Mouse (Mus musculus) liver, postnatal 0 days (tissue): ENCODE measurements around the gene Bbs9. TPM values are rescaled to one million over a fixed set of nuclear protein-coding genes. Genes with fewer than 3 reads are reported as not detected.

Experiments used
- ATAC-seq: fragments of 200-750 bp; cut with Nextera tagmentation; 2 replicates; pipeline ENCODE4 v1.8.0; 2017; ENCODE audit warnings: mild to moderate bottlenecking, moderate library complexity
- DNase-seq: peaks from one replicate; pipeline ENCODE4 v3.0.0-alpha.2; 2016
- H3K27ac ChIP-seq: fragments of 300-500 bp; sonication (generic); 2 replicates; pipeline ENCODE4 v1.5.1; 2014; ENCODE audit warnings: antibody characterized with exemption, moderate library complexity, mild to moderate bottlenecking, low read depth
- H3K27me3 ChIP-seq: fragments of 300-500 bp; sonication (generic); 2 replicates; pipeline ENCODE4 v1.6.1; 2014; ENCODE audit warnings: low read length, control low read depth, mixed read lengths; ENCODE audit not compliant: insufficient read depth
- H3K36me3 ChIP-seq: fragments of 300-500 bp; sonication (generic); replicated peaks from 2 replicates; pipeline ENCODE4 v1.6.1; 2014; ENCODE audit warnings: mild to moderate bottlenecking, control low read depth, low read length, moderate library complexity, mixed read lengths; ENCODE audit not compliant: insufficient read depth
- H3K4me1 ChIP-seq: fragments of 300-500 bp; sonication (generic); 2 replicates; pipeline ENCODE4 v1.6.1; 2014; ENCODE audit warnings: antibody characterized with exemption, mild to moderate bottlenecking, control low read depth; ENCODE audit not compliant: insufficient read depth
- H3K4me2 ChIP-seq: fragments of 300-500 bp; sonication (generic); 2 replicates; pipeline ENCODE4 v1.6.1; 2014; ENCODE audit warnings: low read depth, mild to moderate bottlenecking, low read length, moderate library complexity, mixed read lengths
- H3K4me3 ChIP-seq: fragments of 300-500 bp; sonication (generic); 2 replicates; pipeline ENCODE4 v1.5.1; 2014; ENCODE audit warnings: low read depth, low read length
- H3K9ac ChIP-seq: fragments of 300-500 bp; sonication (generic); replicated peaks from 2 replicates; pipeline ENCODE4 v1.6.1; 2014; ENCODE audit warnings: mild to moderate bottlenecking, moderate library complexity
- H3K9me3 ChIP-seq: fragments of 300-500 bp; sonication (generic); 2 replicates; pipeline ENCODE4 v1.6.1; 2016; ENCODE audit warnings: mild to moderate bottlenecking, control low read depth, low read length, mixed read lengths
- CTCF ChIP-seq: sonication (generic); IDR thresholded peaks from 2 replicates; pipeline ENCODE4 v1.5.1; 2016; ENCODE audit warnings: antibody characterized with exemption, low read depth
- EP300 ChIP-seq: IDR thresholded peaks from 2 replicates; pipeline ENCODE4 v1.6.1; 2016; ENCODE audit warnings: antibody characterized with exemption, low read depth, mild to moderate bottlenecking
- WGBS: fragments of 180-500 bp; shearing (Covaris S2); extraction: QIAGEN DNeasy Blood & Tissue Kit; methylation state at CpG from one replicate; pipeline ENCODE4 v1.1.7; 2014; ENCODE audit not compliant: insufficient replicate concordance; 5-methylcytosine and 5-hydroxymethylcytosine counted together
- polyA plus RNA-seq: library from polyadenylated mRNA; unstranded; fragments of >200 nt; fragmentation: Nextera tagmentation; extraction: Ambion mirVana; gene quantifications from 2 replicates; pipeline ENCODE4 v1.2.1, GENCODE M21; 2015

Bbs9 gene
- polyA plus RNA-seq, 1 experiment from 2014 or later: 1.8 TPM

DNA sequence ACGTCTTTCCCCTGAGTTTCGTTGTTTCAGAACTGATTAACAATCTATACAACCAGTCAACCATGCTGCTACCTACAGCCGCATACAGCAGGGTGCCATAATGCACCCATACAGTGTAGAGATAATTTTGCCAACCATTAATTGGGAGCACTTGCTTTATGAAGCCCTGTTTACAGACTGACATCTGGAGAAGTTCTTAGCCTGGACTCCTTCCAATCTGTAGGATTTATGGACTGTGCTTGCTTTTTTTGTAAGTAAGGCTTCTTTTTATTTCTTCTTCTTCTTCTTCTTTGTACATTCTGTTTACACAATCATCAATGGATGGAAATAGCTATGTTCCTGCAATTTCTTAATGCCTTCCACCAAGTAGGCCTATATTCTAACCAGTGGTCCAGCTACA is 395.1 kb downstream of the Bbs9 start:
- Histone ChIP-seq H3K9ac (no peak overlapping the region), H3K4me3 (no peak overlapping the region), H3K36me3 (no peaks in the 10 kb centered on the region), H3K4me2 (no peak overlapping the region), H3K27ac (no peak overlapping the region), H3K27me3 (no peaks in the 10 kb centered on the region), H3K4me1 (no peaks in the 10 kb centered on the region), H3K9me3 (no peaks in the 10 kb centered on the region)
- TF ChIP-seq EP300 (no peak), CTCF (no peak)
- no peak for ATAC-seq
- 82% methylated on average over 3 of the region's 3 CpGs for WGBS
- DNase-seq: no peak

DNA sequence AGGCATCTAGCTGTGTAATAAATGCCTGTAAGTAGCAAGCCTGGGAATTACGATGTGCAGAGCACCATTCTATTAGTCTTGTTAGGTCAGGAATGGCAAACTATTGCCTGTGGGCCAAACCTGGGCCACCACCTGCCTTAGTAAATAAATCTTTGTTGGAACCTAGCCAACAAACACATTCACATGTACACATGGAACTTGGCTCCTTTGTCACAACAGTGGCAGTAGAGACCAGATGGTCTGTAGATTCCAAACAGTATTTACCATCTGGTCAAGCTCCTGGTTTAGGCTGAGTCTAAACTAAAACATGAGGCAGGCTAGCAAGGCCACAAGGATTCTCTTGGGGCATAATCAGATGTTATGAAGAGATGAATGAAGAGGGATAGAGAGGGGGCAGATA is 399.7 kb downstream of the Bbs9 start:
- no peak overlapping the region for H3K27ac ChIP-seq
- WGBS: 83% methylated on average over 1 of the region's 1 CpGs

DNA sequence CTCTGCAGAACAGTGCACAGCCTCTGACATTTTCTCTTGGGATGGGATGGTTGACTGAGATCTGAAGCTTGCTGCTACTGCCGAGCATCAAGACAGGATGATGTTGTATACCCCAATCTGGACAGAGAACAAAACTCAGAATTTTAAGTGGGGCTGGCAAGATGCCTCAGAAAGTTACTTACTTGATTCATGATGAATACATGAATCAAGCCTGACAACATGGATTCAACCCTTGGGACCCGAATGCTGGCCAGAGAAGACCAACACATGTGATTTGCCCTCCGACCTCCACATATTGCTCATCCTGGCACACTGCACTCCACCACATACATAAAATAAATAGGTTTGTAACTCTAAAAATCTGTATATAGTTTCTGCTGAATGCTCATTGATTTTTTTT is 403.8 kb downstream of the Bbs9 start:
- no peak for TF ChIP-seq EP300
- no peak for TF ChIP-seq CTCF
- ATAC-seq (no peak), DNase-seq (no peak)
- Histone ChIP-seq H3K4me3 (no peak overlapping the region), H3K4me2 (no peak overlapping the region), H3K36me3 (no peaks in the 10 kb centered on the region), H3K27ac (no peak overlapping the region), H3K9ac (no peak overlapping the region), H3K9me3 (no peaks in the 10 kb centered on the region), H3K4me1 (no peaks in the 10 kb centered on the region), H3K27me3 (no peaks in the 10 kb centered on the region)
- 80% methylated on average over 3 of the region's 3 CpGs for WGBS

More for the DNA sequence above, 399.7 kb downstream of the Bbs9 start:
- Histone ChIP-seq H3K4me2 (no peak overlapping the region), H3K36me3 (no peaks in the 10 kb centered on the region), H3K9ac (no peak overlapping the region), H3K4me3 (no peak overlapping the region), H3K4me1 (no peaks in the 10 kb centered on the region), H3K9me3 (no peaks in the 10 kb centered on the region), H3K27me3 (no peaks in the 10 kb centered on the region)
- TF ChIP-seq EP300: no peak
- TF ChIP-seq CTCF: no peak
- ATAC-seq: no peak
- DNase-seq: no peak

DNA sequence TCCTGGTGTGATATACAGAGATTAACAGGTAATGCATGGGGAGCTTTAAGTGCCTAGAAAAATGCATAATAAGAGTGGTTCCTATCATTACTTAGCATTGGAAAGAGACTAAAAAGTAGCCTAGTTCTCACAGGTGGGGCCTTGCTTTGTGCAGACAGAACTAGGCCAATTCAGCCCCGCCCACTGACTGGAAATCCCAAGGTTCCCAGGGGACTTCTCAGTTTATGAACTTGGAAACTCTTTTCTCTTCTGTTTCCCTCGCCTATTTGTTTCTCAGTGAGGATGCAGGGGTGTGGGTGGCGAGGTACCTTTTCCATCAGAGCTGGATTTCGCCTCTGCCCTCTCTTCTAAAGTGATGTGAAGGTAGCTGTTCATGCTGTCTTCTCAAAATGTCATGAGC is 410.8 kb downstream of the Bbs9 start:
- H3K36me3 ChIP-seq: no peaks in the 10 kb centered on the region
- H3K9ac ChIP-seq: no peak overlapping the region
- 59% methylated on average over 4 of the region's 4 CpGs for WGBS
- H3K27ac ChIP-seq: no peak overlapping the region
- no peak overlapping the region for H3K4me3 ChIP-seq
- H3K4me1 ChIP-seq: no peaks in the 10 kb centered on the region
- H3K4me2 ChIP-seq: no peak overlapping the region
- ATAC-seq (no peak), DNase-seq (no peak)
- no peaks in the 10 kb centered on the region for H3K9me3 ChIP-seq
- H3K27me3 ChIP-seq: no peaks in the 10 kb centered on the region
- TF ChIP-seq CTCF (no peak), EP300 (no peak)

DNA sequence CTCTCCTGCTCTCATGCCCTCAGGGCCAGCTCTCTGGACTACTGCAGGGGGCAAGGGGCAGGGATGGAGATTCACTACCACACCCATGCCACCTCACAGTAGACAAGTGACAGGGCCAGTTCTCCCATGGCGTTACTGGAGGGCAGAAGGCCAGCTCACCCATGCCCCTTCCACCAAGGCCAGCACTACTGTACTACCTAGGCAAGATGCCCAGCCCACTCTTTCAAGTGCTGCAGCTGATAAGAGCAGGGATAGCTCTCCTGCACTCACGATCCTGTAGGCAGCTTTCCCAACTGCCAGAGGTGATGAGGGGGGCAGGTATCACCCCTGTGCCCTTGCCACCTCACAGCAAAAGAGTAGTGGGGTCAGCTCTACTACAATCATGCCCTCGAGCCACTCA is 429.9 kb downstream of the Bbs9 start:
- Histone ChIP-seq H3K4me3 (no peak overlapping the region), H3K9ac (no peak overlapping the region), H3K4me1 (no peaks in the 10 kb centered on the region), H3K9me3 (no peaks in the 10 kb centered on the region), H3K27me3 (no peaks in the 10 kb centered on the region), H3K4me2 (no peak overlapping the region), H3K27ac (no peak overlapping the region), H3K36me3 (no peaks in the 10 kb centered on the region)
- ATAC-seq (no peak), DNase-seq (no peak)
- TF ChIP-seq CTCF (no peak), EP300 (no peak)
- WGBS: 54% methylated on average over 3 of the region's 3 CpGs

DNA sequence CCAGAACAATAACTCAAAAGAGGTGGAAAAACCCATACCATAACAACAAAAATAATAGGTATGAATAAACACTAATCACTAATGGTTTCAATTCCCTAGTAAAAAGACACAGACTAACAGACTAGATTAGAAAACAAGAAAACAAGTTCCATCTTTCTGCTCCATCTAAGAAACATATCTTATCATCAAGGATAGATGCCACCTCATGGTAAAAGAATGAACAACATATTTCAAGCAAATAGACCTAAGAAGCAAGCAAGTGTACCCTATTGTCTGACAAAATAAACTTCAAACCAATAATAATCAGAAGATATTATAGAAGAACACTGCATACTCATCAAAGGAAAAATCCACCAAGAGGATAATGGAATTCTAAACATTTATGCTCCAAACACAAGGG is 441.3 kb downstream of the Bbs9 start:
- no peak overlapping the region for H3K4me2 ChIP-seq
- no peak overlapping the region for H3K4me3 ChIP-seq
- no peaks in the 10 kb centered on the region for H3K9me3 ChIP-seq
- DNase-seq (no peak), ATAC-seq (no peak)
- no peaks in the 10 kb centered on the region for H3K4me1 ChIP-seq
- no peak overlapping the region for H3K9ac ChIP-seq
- H3K36me3 ChIP-seq: no peaks in the 10 kb centered on the region
- no peak for TF ChIP-seq EP300
- TF ChIP-seq CTCF: no peak
- no peaks in the 10 kb centered on the region for H3K27me3 ChIP-seq
- H3K27ac ChIP-seq: no peak overlapping the region

DNA sequence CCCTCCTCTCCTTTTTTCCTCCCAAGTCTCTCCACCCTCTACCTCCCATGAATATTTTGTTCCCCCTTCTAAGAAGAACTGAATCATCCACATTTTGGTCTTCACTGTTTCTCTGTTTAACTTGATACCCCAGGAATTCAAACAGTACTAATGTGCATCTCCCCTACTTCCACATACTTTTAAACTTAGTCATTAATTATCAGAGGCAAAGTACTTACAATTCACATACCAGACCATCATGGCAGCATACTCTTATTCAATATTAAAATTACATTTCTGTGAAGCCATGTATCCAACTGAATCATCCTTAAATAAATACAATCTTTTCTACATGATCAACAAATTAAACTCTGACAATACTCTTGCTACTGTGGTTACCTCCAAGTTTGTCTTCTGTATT is 460.1 kb downstream of the Bbs9 start:
- DNase-seq (no peak), ATAC-seq (no peak)
- Histone ChIP-seq H3K27ac (no peak overlapping the region), H3K9me3 (no peaks in the 10 kb centered on the region), H3K27me3 (no peaks in the 10 kb centered on the region), H3K4me2 (no peak overlapping the region), H3K9ac (no peak overlapping the region), H3K4me1 (no peaks in the 10 kb centered on the region), H3K36me3 (no peaks in the 10 kb centered on the region), H3K4me3 (no peak overlapping the region)
- TF ChIP-seq CTCF (no peak), EP300 (no peak)

Other genes with a start within 250 kb of the Bbs9 start
- 0.69 and 0.99 TPM in 2 replicates for gene Zfp599, start 215.8 kb upstream of the Bbs9 start, polyA plus RNA-seq
- gene Zfp810, start 168.1 kb upstream of the Bbs9 start, polyA plus RNA-seq: 4.8 and 4.9 TPM in 2 replicates
- 6.9 and 7.2 TPM in 2 replicates for gene Anln, start 86.5 kb upstream of the Bbs9 start, polyA plus RNA-seq
- gene 9530077C05Rik, start 64.2 kb upstream of the Bbs9 start, polyA plus RNA-seq: 1.2 and 1.6 TPM in 2 replicates
- not detected in 2 replicates for gene Gm17545, start 21.4 kb upstream of the Bbs9 start, polyA plus RNA-seq
- gene Rp9, start 6.0 kb upstream of the Bbs9 start, polyA plus RNA-seq: 42.2 and 47.9 TPM in 2 replicates